Mouse (Mus musculus) heart, embryonic 15.5 days (tissue): ENCODE measurements around the gene Timmdc1. TPM values are rescaled to one million over a fixed set of nuclear protein-coding genes. Genes with fewer than 3 reads are reported as not detected.

Source experiments
- ATAC-seq: fragments of 200-750 bp; cut with Nextera tagmentation; replicated peaks from 2 replicates; pipeline ENCODE4 v1.8.0; 2017; ENCODE audit warnings: low read depth, moderate TSS enrichment; ENCODE audit not compliant: insufficient number of reproducible peaks, insufficient read depth, low FRiP score
- H3K27ac ChIP-seq: fragments of 300-500 bp; sonication (generic); 2 replicates; pipeline ENCODE4 v1.5.1; 2015; ENCODE audit warnings: mild to moderate bottlenecking, inconsistent platforms
- H3K27me3 ChIP-seq: fragments of 300-500 bp; sonication (generic); 2 replicates; pipeline ENCODE4 v1.6.1; 2015; ENCODE audit warnings: inconsistent platforms
- H3K36me3 ChIP-seq: fragments of 300-500 bp; sonication (generic); 2 replicates; pipeline ENCODE4 v1.6.1; 2015; ENCODE audit warnings: mild to moderate bottlenecking, inconsistent platforms
- H3K4me1 ChIP-seq: fragments of 300-500 bp; sonication (generic); replicated peaks from 2 replicates; pipeline ENCODE4 v1.6.1; 2015; ENCODE audit warnings: inconsistent platforms
- H3K4me2 ChIP-seq: fragments of 300-500 bp; sonication (generic); 2 replicates; pipeline ENCODE4 v1.6.1; 2015; ENCODE audit warnings: inconsistent platforms, mild to moderate bottlenecking, moderate library complexity
- H3K4me3 ChIP-seq: fragments of 300-500 bp; sonication (generic); 2 replicates; pipeline ENCODE4 v1.5.1; 2015; ENCODE audit warnings: mild to moderate bottlenecking, inconsistent platforms
- H3K9ac ChIP-seq: fragments of 300-500 bp; sonication (generic); 2 replicates; pipeline ENCODE4 v1.6.1; 2015; ENCODE audit warnings: mild to moderate bottlenecking, inconsistent platforms
- H3K9me3 ChIP-seq: fragments of 300-500 bp; sonication (generic); replicated peaks from 2 replicates; pipeline ENCODE4 v1.6.1; 2016; ENCODE audit warnings: inconsistent platforms
- WGBS: fragments of 180-500 bp; shearing (Covaris S2); methylation state at CpG from one replicate; pipeline ENCODE4 v1.1.7; 2015; ENCODE audit warnings: mixed read lengths; 5-methylcytosine and 5-hydroxymethylcytosine counted together
- polyA plus RNA-seq: library from polyadenylated mRNA; unstranded; fragments of >200 nt; fragmentation: Nextera tagmentation; extraction: Ambion mirVana; gene quantifications from 2 replicates; pipeline ENCODE4 v1.2.1, GENCODE M21; 2015

The Timmdc1 gene
- polyA plus RNA-seq, 1 experiment from 2014 or later = 38.1 TPM

GRCm38 (mm10) chr16:38458600-38459280, 63.7 kb downstream of the Timmdc1 start:
- no peaks in the 10 kb centered on the region for H3K4me1 ChIP-seq
- H3K9ac ChIP-seq = no peak overlapping the region
- H3K27me3 ChIP-seq = no peaks in the 10 kb centered on the region
- H3K36me3 ChIP-seq = no peaks in the 10 kb centered on the region
- 59% methylated on average over 6 of the region's 6 CpGs for WGBS
- no peak overlapping the region for H3K4me3 ChIP-seq
- H3K4me2 ChIP-seq = no peak overlapping the region
- no peak for ATAC-seq
- no peaks in the 10 kb centered on the region for H3K9me3 ChIP-seq
- H3K27ac ChIP-seq = no peak overlapping the region

GRCm38 (mm10) chr16:38456812-38457567, 65.5 kb downstream of the Timmdc1 start:
- H3K9me3 ChIP-seq = no peaks in the 10 kb centered on the region
- no peak overlapping the region for H3K4me2 ChIP-seq
- H3K4me3 ChIP-seq = no peak overlapping the region
- no peak overlapping the region for H3K27ac ChIP-seq
- no peak for ATAC-seq
- H3K4me1 ChIP-seq = peaks cover 3% of the 10 kb centered on the region; the same call in 1 of the 2 replicates
- H3K9ac ChIP-seq = no peak overlapping the region
- 48% methylated on average over 11 of the region's 11 CpGs for WGBS
- H3K36me3 ChIP-seq = no peaks in the 10 kb centered on the region
- H3K27me3 ChIP-seq = no peaks in the 10 kb centered on the region

GRCm38 (mm10) chr16:38455511-38456418, 66.7 kb downstream of the Timmdc1 start, which contains the start of gene Cd80:
Cd80 (plus strand) TSS chr16:38455561.
- Histone ChIP-seq H3K36me3 (no peaks in the 10 kb centered on the region), H3K27me3 (no peaks in the 10 kb centered on the region), H3K4me1 (peaks cover 12% of the 10 kb centered on the region), H3K4me3 (no peak within 1 kb of the TSS), H3K9ac (no peak within 1 kb of the TSS), H3K27ac (no peak within 1 kb of the TSS), H3K4me2 (no peak within 1 kb of the TSS), H3K9me3 (no peaks in the 10 kb centered on the region)
- ATAC-seq = no peak
- 61% methylated on average over 17 of the region's 17 CpGs for WGBS

- Histone ChIP-seq H3K9me3 (no peaks in the 10 kb centered on the region), H3K9ac (no peak overlapping the region), H3K36me3 (peaks cover 5% of the 10 kb centered on the region; the same call in 1 of the 2 replicates), H3K4me3 (no peak overlapping the region), H3K4me2 (no peak overlapping the region), H3K27me3 (no peaks in the 10 kb centered on the region), H3K4me1 (peaks cover 12% of the 10 kb centered on the region), H3K27ac (no peak overlapping the region)
- ATAC-seq = no peak
- WGBS = 70% methylated on average over 11 of the region's 11 CpGs
Observed at GRCm38 (mm10) chr16:38454533-38455254, 67.8 kb downstream of the Timmdc1 start.

- Histone ChIP-seq H3K4me3 (no peak overlapping the region), H3K9me3 (no peaks in the 10 kb centered on the region), H3K9ac (no peak overlapping the region), H3K27me3 (no peaks in the 10 kb centered on the region), H3K27ac (no peak overlapping the region), H3K4me2 (no peak overlapping the region), H3K4me1 (peaks cover 12% of the 10 kb centered on the region), H3K36me3 (peaks cover 10% of the 10 kb centered on the region; the same call in 1 of the 2 replicates)
- no peak for ATAC-seq
- 76% methylated on average over 4 of the region's 4 CpGs for WGBS
Observed at GRCm38 (mm10) chr16:38453952-38454351, 68.5 kb downstream of the Timmdc1 start.

- peak overlapping the region; percentile 66 for H3K4me2 ChIP-seq
- peak overlapping the region; percentile 96 for H3K27ac ChIP-seq
- no peaks in the 10 kb centered on the region for H3K9me3 ChIP-seq
- H3K4me1 ChIP-seq = peaks cover 12% of the 10 kb centered on the region
- peak overlapping the region; percentile 89 for H3K4me3 ChIP-seq
- H3K27me3 ChIP-seq = no peaks in the 10 kb centered on the region
- H3K36me3 ChIP-seq = peaks cover 17% of the 10 kb centered on the region
- no peak for ATAC-seq
- WGBS = 30% methylated on average over 3 of the region's 3 CpGs
- H3K9ac ChIP-seq = peak overlapping the region; percentile 98
Observed at GRCm38 (mm10) chr16:38453203-38453553, 69.3 kb downstream of the Timmdc1 start.

GRCm38 (mm10) chr16:38452442-38453202, 69.8 kb downstream of the Timmdc1 start, which contains the start of gene Adprh:
Adprh (minus strand) TSS chr16:38452703.
- Histone ChIP-seq H3K9ac (peak within 1 kb of the TSS; percentile 98), H3K9me3 (no peaks in the 10 kb centered on the region), H3K4me3 (peak within 1 kb of the TSS; percentile 89), H3K4me2 (peak within 1 kb of the TSS; percentile 66), H3K27me3 (no peaks in the 10 kb centered on the region), H3K36me3 (peaks cover 19% of the 10 kb centered on the region), H3K4me1 (peaks cover 12% of the 10 kb centered on the region), H3K27ac (peak within 1 kb of the TSS; percentile 96)
- ATAC-seq = peak; percentile 95
- WGBS = under 1% methylated on average over 48 of the region's 61 CpGs

GRCm38 (mm10) chr16:38451421-38452205, 70.8 kb downstream of the Timmdc1 start:
- 41% methylated on average over 12 of the region's 12 CpGs for WGBS
- H3K4me2 ChIP-seq = peak overlapping the region; percentile 66

GRCm38 (mm10) chr16:38450707-38451106, 71.8 kb downstream of the Timmdc1 start:
- Histone ChIP-seq H3K27me3 (no peaks in the 10 kb centered on the region), H3K9ac (no peak overlapping the region), H3K4me2 (no peak overlapping the region), H3K36me3 (peaks cover 38% of the 10 kb centered on the region), H3K4me1 (peaks cover 12% of the 10 kb centered on the region), H3K4me3 (no peak overlapping the region), H3K9me3 (no peaks in the 10 kb centered on the region), H3K27ac (no peak overlapping the region)
- WGBS = 88% methylated on average over 7 of the region's 7 CpGs
- ATAC-seq = no peak

More at GRCm38 (mm10) chr16:38451421-38452205, 70.8 kb downstream of the Timmdc1 start:
- H3K4me3 ChIP-seq = peak overlapping the region; percentile 89
- H3K27ac ChIP-seq = peak overlapping the region; percentile 96
- peaks cover 12% of the 10 kb centered on the region for H3K4me1 ChIP-seq
- peak overlapping the region; percentile 98 for H3K9ac ChIP-seq
- no peak for ATAC-seq
- no peaks in the 10 kb centered on the region for H3K9me3 ChIP-seq
- H3K36me3 ChIP-seq = peaks cover 29% of the 10 kb centered on the region
- no peaks in the 10 kb centered on the region for H3K27me3 ChIP-seq
